Mouse (Mus musculus) testis, postnatal 10 days (tissue): Measurements from ENCODE around the gene Hk2.
A peak's percentile ranks its signal among the peaks of the same experiment; 100 is the strongest.
"Not testable (repeated sequence)": the region's sequence is repeated elsewhere in the genome, so short reads cannot be mapped to it uniquely, and the experiment has no call there.

Experiments
- DNase-seq: peaks from one replicate; pipeline ENCODE4 v3.0.0; 2021; ENCODE audit warnings: low spot score

The Hk2 gene

DNA sequence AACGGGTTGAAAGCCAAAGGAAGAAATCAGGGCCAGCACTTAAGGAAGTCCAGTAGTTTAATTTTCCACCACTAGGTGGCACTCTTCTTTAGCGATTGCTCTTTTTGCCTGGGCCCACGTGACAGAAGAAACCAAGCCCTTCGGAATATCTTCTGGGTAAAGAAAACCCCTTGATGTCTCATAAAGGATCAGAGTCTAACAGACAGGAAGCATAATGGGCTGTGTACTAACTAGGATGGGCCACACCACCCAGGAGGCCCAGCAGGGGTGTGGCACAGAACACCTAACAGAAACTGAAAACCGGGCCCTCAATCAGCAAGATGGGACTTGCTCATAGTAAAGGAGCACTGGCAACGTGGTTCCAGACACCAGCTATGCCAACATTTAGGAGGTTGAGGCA is 34.0 kb downstream of the Hk2 start:
- no peak for DNase-seq

DNA sequence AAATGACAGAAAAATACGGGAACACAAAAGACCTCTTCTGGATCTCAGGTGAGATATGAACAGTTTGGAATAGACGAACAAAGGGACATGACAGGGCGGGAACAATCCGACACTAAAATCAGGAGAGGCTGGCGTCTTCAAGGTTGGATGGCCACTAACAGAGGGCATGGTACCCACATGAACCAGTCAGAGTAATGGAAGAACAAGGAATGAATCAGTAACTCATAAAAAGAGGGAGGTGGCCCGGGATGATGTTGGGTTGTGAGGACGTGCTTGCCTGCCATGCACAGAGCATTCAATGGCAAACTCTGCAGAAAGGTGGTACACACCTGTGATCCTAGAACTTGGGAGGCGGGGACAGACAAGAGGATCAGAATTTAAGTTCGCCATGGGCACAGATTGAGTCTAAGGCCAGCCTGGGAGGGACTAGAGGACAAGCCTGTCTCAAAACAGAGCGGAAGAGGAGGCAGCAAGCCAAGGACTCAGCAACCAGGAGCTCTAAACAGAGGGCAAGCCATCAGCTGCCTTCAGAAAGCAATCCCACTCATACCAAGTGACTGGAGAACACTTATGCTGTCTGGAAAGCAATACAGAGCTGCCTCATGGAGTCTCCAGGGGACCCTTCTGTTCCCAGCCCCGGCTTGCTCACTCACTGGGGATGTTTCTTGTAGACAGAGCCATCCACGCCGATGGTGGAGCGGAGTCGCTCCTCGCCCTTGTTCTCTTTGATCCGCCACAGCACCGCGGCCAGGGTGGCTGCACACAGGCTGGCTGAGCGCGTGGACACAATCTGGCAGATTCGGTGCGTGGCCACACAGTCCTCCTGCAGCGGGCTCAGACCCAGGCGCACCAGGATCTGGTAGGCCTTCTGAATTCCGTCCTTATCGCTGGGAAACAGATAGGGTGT is 36.4 kb downstream of the Hk2 start:
- DNase-seq, result no peak

DNA sequence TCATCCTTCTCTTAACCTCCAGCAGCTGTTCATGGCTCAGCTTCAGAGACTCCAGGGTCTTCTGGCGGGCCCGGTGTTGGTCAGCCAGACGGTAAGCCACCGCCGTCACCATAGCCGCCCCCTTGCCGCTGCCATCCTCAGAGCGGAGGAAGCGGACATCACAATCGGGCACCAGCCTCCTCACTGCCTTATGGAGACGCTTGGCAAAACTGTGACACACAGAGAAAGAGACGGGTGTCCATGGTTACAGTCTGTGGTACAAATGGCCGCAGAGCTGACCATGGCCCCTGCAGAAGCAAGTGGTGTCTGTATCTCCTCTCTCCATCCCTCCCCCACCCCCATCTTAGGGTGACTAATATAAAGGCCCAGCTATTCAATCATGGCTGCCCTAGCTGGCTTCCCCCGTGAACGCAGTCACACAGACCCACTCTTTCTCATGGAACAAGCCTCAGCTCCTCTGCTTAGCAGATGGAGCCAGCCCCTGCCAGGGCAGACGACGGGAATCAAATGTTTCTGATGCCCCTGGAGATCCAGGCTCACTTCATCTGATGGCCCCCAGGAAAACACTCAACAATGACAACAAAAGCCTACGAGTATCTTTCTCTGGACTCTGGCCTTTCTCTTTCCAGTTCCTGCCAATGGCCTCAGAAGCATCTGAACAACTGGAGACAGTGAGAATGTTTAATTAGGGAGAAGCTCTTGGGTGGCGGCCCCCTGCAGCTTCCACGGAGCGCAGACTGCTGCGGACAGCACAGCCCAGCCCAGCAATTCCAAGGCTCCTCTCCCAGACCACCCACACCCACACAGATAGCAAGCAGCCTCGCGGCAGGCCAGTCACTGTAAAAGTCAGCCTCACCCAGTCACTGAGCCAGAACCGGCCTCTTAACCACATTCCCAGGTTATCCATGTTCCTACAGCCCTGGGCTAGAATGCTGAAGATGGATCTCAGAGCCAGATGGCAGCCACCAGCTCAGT is 37.3 kb downstream of the Hk2 start:
- DNase-seq, result no peak

DNA sequence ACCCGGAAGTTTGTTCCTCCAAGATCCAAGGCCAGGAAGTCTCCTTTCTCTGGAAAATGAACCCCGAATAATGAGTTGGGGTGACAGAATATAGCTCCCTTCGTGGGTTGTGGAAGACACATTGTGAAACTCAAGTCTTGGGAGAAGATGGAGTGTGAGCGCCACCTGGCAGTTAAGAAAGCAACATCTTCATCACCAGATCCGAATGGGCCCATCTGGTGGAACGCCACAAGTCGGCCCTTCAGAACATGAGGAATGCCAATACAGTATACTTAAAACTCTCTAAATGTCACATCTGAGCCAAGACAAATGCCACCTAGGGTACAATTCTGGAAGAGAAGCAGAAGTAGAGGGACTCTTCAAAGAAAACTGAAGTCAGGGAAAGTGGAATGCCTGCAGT is 38.9 kb downstream of the Hk2 start:
- DNase-seq, result no peak

DNA sequence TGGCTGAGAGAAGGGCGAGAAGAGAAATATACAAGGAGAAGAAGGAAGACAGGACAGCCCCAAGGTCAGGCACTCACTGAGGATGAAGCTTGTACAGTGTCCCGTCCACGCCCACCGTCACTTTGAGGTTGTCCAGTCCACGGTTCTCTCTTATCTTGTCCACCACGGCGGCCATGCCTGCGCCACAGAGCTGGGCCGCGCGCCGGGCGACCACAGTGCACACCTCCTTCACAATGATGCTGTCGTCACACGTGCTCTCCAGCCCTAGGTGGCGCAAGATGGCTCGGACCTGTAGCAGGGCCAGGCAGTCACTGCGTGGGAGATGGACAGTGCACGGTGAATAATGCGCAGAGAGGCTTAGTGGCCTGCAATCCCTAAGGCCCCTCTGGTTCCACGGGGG is 45.6 kb downstream of the Hk2 start:
- no peak for DNase-seq

DNA sequence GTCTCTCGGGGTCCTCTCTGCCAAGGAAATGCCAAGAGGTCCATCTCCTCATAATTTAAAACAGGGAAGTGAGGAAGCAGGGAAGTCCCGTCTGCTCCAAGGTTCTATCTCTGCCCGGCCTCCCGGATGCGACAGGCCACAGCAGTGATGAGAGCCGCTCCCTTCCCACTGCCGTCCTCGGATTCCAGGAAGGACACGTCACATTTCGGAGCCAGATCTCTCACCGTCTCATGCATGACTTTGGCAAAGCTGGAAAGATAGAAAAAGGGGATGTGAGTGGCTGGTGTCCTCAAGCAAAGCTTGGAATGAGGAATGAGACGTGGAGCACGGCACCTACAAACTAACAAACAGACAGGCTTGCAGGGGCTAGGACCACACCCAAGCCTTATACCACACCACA is 47.0 kb downstream of the Hk2 start:
- no peak for DNase-seq

DNA sequence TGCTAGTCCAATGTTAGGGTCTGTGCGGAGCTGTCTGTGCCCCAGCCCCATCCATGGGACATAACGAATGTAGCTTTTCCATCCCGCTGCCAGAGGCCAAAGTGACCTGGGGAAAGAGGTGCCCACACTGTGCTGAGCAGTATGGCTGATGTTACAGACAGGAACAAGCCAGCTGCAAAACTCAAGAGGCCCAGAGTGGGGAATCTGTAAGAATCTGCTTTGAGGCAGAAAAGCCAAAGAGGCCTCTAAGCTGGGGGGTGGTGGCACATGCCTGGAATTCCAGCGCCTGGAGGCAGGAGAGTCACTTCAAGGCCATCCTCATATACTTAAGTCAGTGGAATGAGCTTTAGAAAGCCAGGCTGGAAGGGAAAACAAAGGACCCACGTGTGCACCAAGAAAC is 50.9 kb downstream of the Hk2 start:
- DNase-seq, result peak; percentile 63

DNA sequence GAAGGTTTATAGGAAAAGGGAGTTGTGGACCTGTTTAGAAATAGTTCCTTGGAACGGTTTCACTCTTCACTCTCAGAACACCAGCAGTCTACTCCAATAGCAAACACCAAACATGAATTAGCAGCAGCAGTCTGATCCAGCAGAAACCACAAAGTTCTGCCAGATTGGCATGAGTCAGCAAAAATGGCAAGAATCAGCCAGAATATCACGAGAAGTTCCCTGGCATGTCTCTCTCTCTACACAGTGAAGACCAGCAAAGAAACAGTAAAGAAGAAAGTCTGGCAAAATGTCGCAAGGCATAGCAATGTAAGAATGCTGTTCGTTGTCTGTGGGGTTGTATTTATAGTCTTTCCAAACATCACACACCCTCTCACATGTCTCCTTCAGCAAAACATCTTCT is 58.1 kb downstream of the Hk2 start:
- DNase-seq, result no peak

DNA sequence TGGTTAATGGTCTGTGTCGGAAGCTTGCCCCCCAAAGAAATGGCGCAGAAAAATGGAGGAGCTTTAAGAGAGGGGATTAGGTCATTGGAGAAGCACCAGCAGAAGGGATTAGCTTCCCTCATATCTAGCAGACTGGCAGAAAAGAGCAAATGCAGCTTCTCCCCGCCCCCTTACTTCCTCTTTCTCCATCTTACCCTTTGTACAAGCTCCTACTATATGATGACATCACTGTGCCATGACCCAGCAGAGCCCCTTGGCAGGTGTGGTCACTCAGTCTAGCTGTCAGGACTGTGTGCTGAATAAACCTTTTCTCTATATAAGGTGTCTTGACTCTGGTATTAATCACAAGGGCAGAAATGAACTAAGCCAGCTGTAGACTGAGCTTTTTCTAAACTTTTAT is 58.6 kb downstream of the Hk2 start:
- DNase-seq, result no peak

DNA sequence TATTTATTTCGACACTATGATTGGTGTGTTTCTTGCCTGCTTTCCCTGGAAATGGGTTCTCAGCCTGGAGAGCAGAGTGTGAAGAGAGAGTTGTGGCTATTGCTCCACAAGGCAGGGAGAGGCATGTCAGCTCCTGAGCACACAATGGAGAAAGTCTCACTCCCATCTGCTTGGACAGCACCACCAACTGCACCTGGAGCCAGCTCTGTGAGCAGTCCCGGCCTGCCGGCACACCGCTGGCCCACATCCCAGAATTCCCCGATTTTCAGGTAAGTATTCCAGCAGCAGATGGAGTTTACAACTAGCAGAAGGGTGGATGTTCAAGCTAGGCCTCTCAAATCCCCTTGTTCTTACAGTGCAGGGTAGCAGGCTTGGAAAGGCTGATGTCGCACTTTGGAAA is 59.0 kb downstream of the Hk2 start:
- DNase-seq, result no peak

DNA sequence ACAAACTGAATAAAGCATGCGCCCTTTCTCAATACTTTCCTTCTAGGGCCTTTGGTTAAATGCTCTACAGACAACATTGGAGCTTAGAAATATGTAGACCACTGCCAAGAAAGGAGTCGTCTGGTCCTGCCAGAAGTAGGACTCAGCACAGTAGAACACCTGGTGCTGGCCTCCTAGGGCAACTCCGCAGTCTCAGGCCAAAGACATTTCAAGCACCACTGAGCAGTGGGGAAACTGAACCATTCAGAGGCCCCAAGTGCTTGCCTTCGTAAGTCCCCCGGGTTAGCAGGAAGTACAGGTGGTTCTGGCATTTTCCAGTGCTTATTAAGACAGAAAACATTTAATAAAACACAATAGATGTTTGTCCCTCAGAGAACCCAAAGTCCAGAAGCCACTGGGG is 59.4 kb downstream of the Hk2 start:
- DNase-seq, result no peak

DNA sequence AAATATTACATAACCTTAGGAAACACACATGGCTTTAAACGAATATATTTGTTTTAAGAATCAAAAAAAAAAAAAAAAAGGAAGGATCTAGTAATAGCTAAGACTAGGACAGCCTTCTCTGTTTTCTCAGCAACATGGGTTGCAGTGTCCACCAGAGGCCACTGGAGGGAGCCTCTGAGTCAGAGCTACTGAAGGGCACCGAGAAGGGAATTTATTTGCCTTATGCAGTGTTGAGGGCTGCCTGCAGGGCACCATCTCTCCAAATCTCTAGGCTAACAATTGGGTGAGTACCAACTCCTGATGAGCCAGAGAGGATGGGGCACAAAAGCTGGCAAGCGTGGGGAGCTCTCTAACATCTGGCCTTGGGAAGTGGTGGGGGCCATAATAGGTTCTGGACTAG is 60.0 kb downstream of the Hk2 start:
- DNase-seq, result peak; percentile 89

DNA sequence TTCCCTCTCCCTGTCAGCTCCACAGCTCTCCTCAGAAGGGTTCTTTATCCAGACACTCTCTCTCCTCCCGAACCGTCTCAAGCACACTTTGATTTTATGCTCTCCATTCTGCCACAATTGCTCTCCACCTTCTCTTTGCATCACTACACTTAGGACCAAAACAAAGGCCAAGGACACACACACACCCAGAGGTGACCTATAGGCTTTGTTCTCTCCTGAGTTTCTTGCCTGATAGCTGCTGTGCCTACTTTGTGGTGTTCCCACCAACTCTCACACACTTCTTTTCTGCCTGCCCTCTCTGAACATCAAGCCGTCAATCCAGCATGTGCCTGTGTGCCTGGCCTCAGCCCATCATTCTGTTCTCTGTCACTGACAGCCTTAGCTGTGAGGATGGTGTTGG is 66.5 kb downstream of the Hk2 start:
- no peak for DNase-seq

DNA sequence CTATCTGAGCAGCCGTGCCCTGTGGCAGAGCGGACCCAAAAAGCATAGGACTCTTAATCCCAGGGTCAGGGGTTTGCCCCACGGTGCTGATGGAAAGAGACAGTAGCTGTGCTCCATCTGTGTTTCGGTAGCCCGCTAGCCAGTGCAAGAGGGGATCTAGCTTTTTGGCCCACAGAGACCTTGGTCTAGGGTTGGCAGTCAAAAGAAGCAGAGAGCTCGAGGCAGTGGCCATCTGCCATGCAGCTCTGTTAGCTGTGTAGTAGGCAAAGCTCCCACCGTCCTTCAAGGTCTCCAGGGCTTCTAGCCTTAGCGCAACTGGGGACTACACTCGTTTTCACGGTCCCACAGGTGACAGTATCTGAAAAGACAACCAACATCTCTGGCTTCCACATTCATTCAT is 67.0 kb downstream of the Hk2 start:
- no peak for DNase-seq

DNA sequence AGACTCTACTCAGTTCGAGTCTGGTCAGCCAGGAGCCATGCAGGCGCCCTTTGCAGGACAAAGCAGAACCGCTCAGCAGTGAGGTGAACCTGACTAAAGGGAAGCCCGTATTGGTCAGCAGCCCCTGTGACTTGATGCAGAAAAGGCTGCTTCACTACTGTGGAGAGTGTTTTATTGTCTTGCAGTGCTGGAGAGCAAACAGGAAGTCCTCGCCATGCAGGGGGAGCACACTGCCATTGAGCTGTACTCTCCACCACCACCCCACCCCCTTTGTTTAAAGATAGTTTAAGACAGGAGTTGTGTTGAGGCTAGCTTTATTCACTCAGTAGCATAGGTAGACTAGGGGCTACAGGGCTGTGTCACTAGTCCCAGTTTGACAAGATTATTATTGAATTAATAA is 69.0 kb downstream of the Hk2 start, which contains the start of gene Pole4:
TSS of gene Pole4 (minus strand) at position 145 of the 400 bp plus-strand sequence.
- DNase-seq, result no peak

DNA sequence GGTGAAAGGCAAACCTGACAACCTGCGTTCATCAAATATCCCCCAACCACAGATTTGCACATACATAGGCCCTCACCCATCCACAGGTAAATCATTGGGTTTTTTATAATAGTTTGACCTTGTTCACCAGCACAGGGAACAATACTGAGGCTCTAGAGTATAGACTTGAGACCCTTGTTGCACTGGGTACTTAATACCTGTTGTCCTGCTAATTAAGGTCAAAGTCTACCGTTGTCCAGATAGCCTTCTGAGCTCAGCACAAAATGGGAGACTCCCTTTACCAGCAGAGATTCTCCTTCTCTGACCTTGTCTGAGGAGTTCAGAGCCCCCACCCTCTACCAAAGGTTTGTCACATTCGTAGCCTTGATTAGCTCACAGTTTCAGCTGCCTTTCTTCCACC is 70.5 kb downstream of the Hk2 start:
- DNase-seq, result no peak

DNA sequence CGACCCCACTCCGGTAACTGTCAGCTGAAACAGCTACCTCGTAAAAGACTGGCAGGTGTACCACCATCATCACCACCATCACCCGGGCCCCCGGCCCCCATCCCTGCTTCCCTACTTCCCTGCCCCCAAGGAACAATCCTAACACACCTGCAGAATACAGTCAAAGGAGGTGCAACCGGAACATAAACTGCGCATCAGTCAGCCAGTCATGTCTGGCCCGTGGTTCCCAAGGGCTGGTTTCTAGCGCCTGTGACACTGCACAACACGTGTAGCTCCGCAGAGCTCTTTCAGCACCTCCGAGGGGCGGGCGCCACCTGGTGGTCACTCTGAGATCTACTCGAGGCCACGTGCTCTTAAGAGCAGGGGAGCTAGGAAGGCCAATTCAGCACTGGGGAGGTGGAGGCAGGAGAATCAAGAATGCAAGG is 71.6 kb downstream of the Hk2 start:
- DNase-seq, result peak; percentile 97

DNA sequence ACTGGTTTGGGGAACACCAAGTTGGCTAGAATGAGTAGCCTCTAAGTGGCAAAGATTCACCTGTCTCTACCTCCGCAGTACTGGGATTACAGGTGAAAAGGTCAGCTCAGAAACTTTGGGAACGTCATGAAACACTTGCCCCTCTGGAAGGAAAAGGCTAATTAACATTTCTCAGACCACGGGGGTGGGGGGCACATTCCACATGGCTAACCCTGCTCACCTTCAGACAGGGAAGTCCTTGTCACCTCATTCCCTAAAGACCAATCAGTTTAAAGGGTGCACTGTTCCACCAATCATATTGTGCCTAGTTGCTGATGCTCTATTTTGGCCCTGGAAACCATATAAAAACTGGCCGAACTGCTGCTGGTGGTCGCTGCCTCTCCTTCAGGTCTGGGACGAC is 73.0 kb downstream of the Hk2 start:
- DNase-seq, result no peak

DNA sequence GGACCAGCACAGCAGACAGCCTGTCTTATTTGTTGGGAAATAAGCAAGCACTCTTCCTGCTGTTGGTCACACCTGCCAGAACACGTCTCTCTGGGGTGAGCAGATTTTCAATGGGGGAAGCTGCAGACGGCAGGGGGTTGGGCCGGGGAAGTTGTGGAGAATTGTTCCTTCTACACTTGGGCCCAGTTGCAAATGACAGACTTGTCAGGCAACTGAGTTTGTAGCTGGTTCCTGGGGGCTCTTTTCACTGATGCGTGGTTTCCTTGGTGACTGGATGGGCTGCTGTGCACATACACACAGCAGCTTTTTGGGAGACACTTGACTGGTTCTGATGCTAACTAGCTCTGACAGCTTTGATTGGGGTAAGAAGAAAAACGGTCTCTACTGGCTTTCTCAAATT is 74.4 kb downstream of the Hk2 start:
- no peak for DNase-seq

DNA sequence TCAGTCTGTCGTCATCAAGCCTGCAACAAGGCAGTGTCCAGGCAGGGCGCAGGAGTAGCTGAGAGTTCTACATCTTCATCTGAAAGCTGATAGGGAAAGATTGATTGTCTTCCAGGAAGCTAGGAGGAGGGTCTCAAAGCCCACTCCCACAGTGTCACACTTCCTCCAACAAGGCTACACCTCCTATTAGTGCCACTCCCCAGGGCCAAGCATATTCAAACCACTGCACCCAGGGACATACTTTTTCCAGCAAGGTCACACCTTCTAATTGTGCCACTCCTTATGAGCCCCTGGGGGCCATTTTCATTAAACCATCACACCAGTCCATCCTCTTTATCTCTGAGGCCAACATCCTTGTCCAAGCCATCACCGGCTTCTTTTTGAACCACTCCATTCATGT is 77.5 kb downstream of the Hk2 start:
- DNase-seq, result no peak

DNA sequence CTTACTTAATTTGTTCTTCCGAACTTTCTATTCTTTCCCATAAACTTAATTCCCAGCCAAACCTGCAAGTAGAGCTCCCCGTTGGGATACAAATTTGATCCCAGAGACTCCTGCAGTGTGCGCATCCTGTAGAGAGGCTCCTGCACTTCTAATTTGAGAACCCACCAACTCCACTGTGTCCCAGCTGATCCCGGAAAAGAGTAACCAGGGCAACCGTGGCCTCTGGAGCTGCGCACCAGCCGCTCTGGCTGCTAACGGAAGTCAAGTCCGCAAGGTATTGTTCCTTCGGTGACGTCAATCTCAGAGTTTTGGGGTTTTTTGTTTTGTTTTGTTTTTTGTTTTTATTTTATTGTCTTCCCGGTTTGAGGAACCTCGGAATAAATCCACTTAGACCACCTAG is 79.6 kb downstream of the Hk2 start:
- DNase-seq, result no peak

DNA sequence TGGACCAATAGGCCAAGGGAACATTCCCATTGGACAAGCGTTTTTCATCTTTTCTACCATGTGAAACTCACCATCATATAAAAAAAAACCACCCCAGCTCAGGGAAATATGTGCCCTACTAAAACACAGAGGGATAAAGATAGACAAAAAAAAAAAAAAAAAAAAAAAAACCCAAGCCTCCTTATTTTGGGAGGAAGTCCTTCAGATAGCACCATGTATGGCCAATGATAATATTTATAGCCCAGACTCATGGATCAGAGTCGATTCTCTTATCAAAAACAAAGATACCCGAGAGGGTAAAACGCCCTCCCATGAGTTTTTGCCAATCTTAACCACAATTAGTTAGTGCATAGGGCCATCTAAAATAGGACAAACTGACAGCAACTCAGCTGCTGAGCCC is 84.8 kb downstream of the Hk2 start:
- DNase-seq, result no peak

DNA sequence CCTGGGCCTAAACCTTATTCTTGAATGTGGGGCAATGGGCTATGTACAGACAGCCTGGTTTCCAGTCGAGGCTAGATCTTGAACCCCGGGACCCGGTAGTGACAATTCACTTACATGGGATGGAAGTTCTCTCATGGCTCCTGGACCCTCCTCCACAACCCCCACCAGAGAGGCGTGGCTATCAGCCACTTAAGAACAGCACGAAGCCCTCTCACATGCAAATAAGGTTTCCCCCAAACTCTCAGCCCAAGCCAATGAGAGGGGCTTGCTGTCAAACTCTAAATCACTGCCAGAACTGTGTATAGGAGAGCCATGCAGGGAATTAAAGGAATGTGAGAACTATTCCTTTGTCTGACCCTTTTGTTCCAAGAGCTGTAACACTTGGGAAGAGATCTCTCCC is 85.7 kb downstream of the Hk2 start:
- not testable (repeated sequence) for DNase-seq
